Mouse (Mus musculus) limb, embryonic 11.5 days (tissue): Measurements from ENCODE around the gene Sppl3. TPM values are rescaled to one million over a fixed set of nuclear protein-coding genes. Genes with fewer than 3 reads are reported as not detected.
"Not testable (repeated sequence)": the region's sequence is repeated elsewhere in the genome, so short reads cannot be mapped to it uniquely, and the experiment has no call there.

Experiments
- ATAC-seq: fragments of 200-750 bp; cut with Nextera tagmentation; 2 replicates; pipeline ENCODE4 v1.8.0; 2017; ENCODE audit warnings: low read depth; ENCODE audit not compliant: insufficient number of reproducible peaks, low FRiP score, low TSS enrichment
- DNase-seq: peaks from one replicate; pipeline ENCODE4 v3.0.0-alpha.2; 2015; ENCODE audit warnings: low spot score
- H3K27ac ChIP-seq: fragments of 300-500 bp; sonication (generic); replicated peaks from 2 replicates; pipeline ENCODE4 v1.5.1; 2014; ENCODE audit warnings: low read depth, mild to moderate bottlenecking, low read length
- H3K27me3 ChIP-seq: fragments of 300-500 bp; sonication (generic); 2 replicates; pipeline ENCODE4 v1.6.1; 2014; ENCODE audit warnings: mild to moderate bottlenecking, low read length, mixed read lengths; ENCODE audit not compliant: control insufficient read depth, insufficient read depth
- H3K36me3 ChIP-seq: fragments of 300-500 bp; sonication (generic); 2 replicates; pipeline ENCODE4 v1.6.1; 2014; ENCODE audit warnings: mild to moderate bottlenecking, low read length, moderate library complexity, mixed read lengths; ENCODE audit not compliant: control insufficient read depth, insufficient read depth
- H3K4me1 ChIP-seq: fragments of 300-500 bp; sonication (generic); 2 replicates; pipeline ENCODE4 v1.6.1; 2014; ENCODE audit warnings: low read length, mixed read lengths; ENCODE audit not compliant: control insufficient read depth, insufficient read depth
- H3K4me2 ChIP-seq: fragments of 300-500 bp; sonication (generic); 2 replicates; pipeline ENCODE4 v1.6.1; 2014; ENCODE audit warnings: low read depth, mild to moderate bottlenecking, moderate library complexity; ENCODE audit not compliant: severe bottlenecking
- H3K4me3 ChIP-seq: fragments of 300-500 bp; sonication (generic); 2 replicates; pipeline ENCODE4 v1.5.1; 2014; ENCODE audit warnings: low read depth, low read length
- H3K9ac ChIP-seq: fragments of 300-500 bp; sonication (generic); 2 replicates; pipeline ENCODE4 v1.6.1; 2014; ENCODE audit warnings: mild to moderate bottlenecking, low read length
- H3K9me3 ChIP-seq: fragments of 300-500 bp; sonication (generic); 2 replicates; pipeline ENCODE4 v1.6.1; 2016; ENCODE audit warnings: low read length; ENCODE audit not compliant: control insufficient read depth
- WGBS: fragments of 180-500 bp; shearing (Covaris S2); extraction: QIAGEN DNeasy Blood & Tissue Kit; methylation state at CpG from one replicate; pipeline ENCODE4 v1.1.7; 2014; 5-methylcytosine and 5-hydroxymethylcytosine counted together
- polyA plus RNA-seq: library from polyadenylated mRNA; unstranded; fragments of >200 nt; fragmentation: Nextera tagmentation; extraction: Ambion mirVana; gene quantifications from 2 replicates; pipeline ENCODE4 v1.2.1, GENCODE M21; 2014

Sppl3 gene
- polyA plus RNA-seq, 1 experiment from 2014 or later, result 30.9 TPM

- Histone ChIP-seq H3K4me2 (no peak within 1 kb of the TSS), H3K27me3 (no peaks in the 10 kb centered on the region), H3K4me3 (no peak within 1 kb of the TSS), H3K36me3 (peaks cover 23% of the 10 kb centered on the region), H3K4me1 (no peaks in the 10 kb centered on the region), H3K9me3 (no peaks in the 10 kb centered on the region), H3K9ac (no peak within 1 kb of the TSS), H3K27ac (no peak within 1 kb of the TSS)
- ATAC-seq (no peak), DNase-seq (no peak)
- WGBS, result 94% methylated on average over 8 of the region's 8 CpGs
Observed at GRCm38 (mm10) chr5:115098195-115098594, 87.3 kb downstream of the Sppl3 start, which contains the start of gene Gm10401. Gene Gm10401 (minus strand): TSS chr5:115098295.

- no peak overlapping the region for H3K4me2 ChIP-seq
- H3K4me3 ChIP-seq, result no peak overlapping the region
- H3K36me3 ChIP-seq, result peaks cover 23% of the 10 kb centered on the region
- no peaks in the 10 kb centered on the region for H3K27me3 ChIP-seq
- H3K9me3 ChIP-seq, result no peaks in the 10 kb centered on the region
- ATAC-seq, result no peak
- no peak overlapping the region for H3K9ac ChIP-seq
- 89% methylated on average over 5 of the region's 5 CpGs for WGBS
- no peak for DNase-seq
- H3K27ac ChIP-seq, result no peak overlapping the region
- H3K4me1 ChIP-seq, result no peaks in the 10 kb centered on the region
Observed at GRCm38 (mm10) chr5:115099530-115099929, 88.6 kb downstream of the Sppl3 start.

- ATAC-seq (no peak), DNase-seq (no peak)
- H3K9ac ChIP-seq, result no peak overlapping the region
- no peaks in the 10 kb centered on the region for H3K9me3 ChIP-seq
- no peaks in the 10 kb centered on the region for H3K27me3 ChIP-seq
- 90% methylated on average over 9 of the region's 9 CpGs for whole genome bisulfite sequencing
- peaks cover 23% of the 10 kb centered on the region for H3K36me3 ChIP-seq
- no peak overlapping the region for H3K27ac ChIP-seq
- H3K4me1 ChIP-seq, result no peaks in the 10 kb centered on the region
- H3K4me3 ChIP-seq, result no peak overlapping the region
- no peak overlapping the region for H3K4me2 ChIP-seq
Observed at GRCm38 (mm10) chr5:115099991-115100390, 89.1 kb downstream of the Sppl3 start.

- 79% methylated on average over 6 of the region's 6 CpGs for WGBS
- no peak overlapping the region for H3K4me2 ChIP-seq
- no peak overlapping the region for H3K9ac ChIP-seq
- H3K27me3 ChIP-seq, result no peaks in the 10 kb centered on the region
- H3K4me1 ChIP-seq, result no peaks in the 10 kb centered on the region
- no peak for DNase-seq
- H3K9me3 ChIP-seq, result no peaks in the 10 kb centered on the region
- ATAC-seq, result no peak
- peaks cover 18% of the 10 kb centered on the region for H3K36me3 ChIP-seq
- no peak overlapping the region for H3K4me3 ChIP-seq
- no peak overlapping the region for H3K27ac ChIP-seq
Observed at GRCm38 (mm10) chr5:115100473-115100872, 89.5 kb downstream of the Sppl3 start.

GRCm38 (mm10) chr5:115102231-115102630 is 91.3 kb downstream of the Sppl3 start:
- no peaks in the 10 kb centered on the region for H3K27me3 ChIP-seq
- ATAC-seq (no peak), DNase-seq (no peak)
- no peaks in the 10 kb centered on the region for H3K4me1 ChIP-seq
- H3K4me2 ChIP-seq, result no peak overlapping the region
- H3K9ac ChIP-seq, result no peak overlapping the region
- no peak overlapping the region for H3K27ac ChIP-seq
- H3K9me3 ChIP-seq, result no peaks in the 10 kb centered on the region
- peaks cover 6% of the 10 kb centered on the region for H3K36me3 ChIP-seq
- no peak overlapping the region for H3K4me3 ChIP-seq
- 74% methylated on average over 2 of the region's 2 CpGs for WGBS

GRCm38 (mm10) chr5:115103253-115103652 is 92.3 kb downstream of the Sppl3 start:
- not testable (repeated sequence) for H3K4me3 ChIP-seq, H3K9ac ChIP-seq, H3K9me3 ChIP-seq, H3K27me3 ChIP-seq, DNase-seq, ATAC-seq, H3K36me3 ChIP-seq, H3K27ac ChIP-seq, H3K4me1 ChIP-seq, H3K4me2 ChIP-seq
- WGBS, result 97% methylated on average over 23 of the region's 23 CpGs

- peaks cover 10% of the 10 kb centered on the region for H3K36me3 ChIP-seq
- WGBS, result 94% methylated on average over 8 of the region's 8 CpGs
Observed at GRCm38 (mm10) chr5:115111156-115111555, 100.2 kb downstream of the Sppl3 start.

GRCm38 (mm10) chr5:115113244-115113643 is 102.3 kb downstream of the Sppl3 start:
- Histone ChIP-seq H3K4me2 (no peak overlapping the region), H3K9ac (no peak overlapping the region), H3K4me3 (no peak overlapping the region), H3K36me3 (peaks cover 16% of the 10 kb centered on the region), H3K27me3 (no peaks in the 10 kb centered on the region), H3K4me1 (no peaks in the 10 kb centered on the region), H3K27ac (no peak overlapping the region), H3K9me3 (no peaks in the 10 kb centered on the region; the same call in 1 of the 2 replicates)
- DNase-seq (no peak), ATAC-seq (no peak)
- 96% methylated on average over 12 of the region's 12 CpGs for WGBS

More at GRCm38 (mm10) chr5:115111156-115111555, 100.2 kb downstream of the Sppl3 start:
- H3K9ac ChIP-seq, result no peak overlapping the region
- H3K27me3 ChIP-seq, result no peaks in the 10 kb centered on the region
- no peaks in the 10 kb centered on the region for H3K4me1 ChIP-seq
- no peak overlapping the region for H3K4me3 ChIP-seq
- no peak for DNase-seq
- no peak for ATAC-seq
- H3K4me2 ChIP-seq, result no peak overlapping the region
- H3K27ac ChIP-seq, result no peak overlapping the region
- H3K9me3 ChIP-seq, result no peaks in the 10 kb centered on the region

- 93% methylated on average over 8 of the region's 8 CpGs for WGBS
- Histone ChIP-seq H3K36me3 (peaks cover 16% of the 10 kb centered on the region), H3K4me2 (no peak overlapping the region), H3K27me3 (no peaks in the 10 kb centered on the region), H3K4me3 (no peak overlapping the region), H3K9me3 (no peaks in the 10 kb centered on the region; the same call in 1 of the 2 replicates), H3K9ac (no peak overlapping the region), H3K4me1 (no peaks in the 10 kb centered on the region), H3K27ac (no peak overlapping the region)
- ATAC-seq, result no peak
- no peak for DNase-seq
Observed at GRCm38 (mm10) chr5:115114501-115114900, 103.6 kb downstream of the Sppl3 start.
